14 mouse cellular contexts compared by ENCODE assay signal in the genomic region with DNA sequence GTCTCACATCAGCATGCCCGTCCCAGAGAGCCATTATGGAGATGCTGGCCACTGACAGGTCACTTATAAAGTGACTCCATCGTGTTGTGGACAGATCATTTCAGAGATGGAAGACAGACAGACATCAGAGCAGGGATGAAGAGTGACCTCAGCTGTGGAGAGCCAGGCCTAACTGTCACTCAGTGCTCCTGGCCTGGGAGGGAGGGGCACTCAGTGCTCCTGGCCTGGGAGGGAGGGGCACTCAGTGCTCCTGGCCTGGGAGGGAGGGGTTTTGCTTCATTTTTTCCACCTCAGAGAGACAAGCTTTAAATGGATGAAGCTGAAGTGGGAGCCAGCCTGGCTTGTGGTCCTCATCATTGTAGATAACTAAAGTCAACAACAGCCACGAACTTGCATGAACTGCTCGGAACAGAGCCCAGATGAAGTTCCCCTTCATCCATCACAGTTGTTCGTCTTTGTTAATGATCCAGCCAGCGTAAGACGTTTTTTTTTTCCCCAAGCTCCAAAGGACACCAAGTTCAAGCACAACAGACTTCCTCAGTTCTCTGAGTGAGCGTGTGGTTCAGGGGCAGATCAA.
DNase-seq lines count a peak whose midpoint lies in the region; ATAC-seq and TF ChIP-seq lines count a peak whose summit lies in the region.
"Had no signal": no experiment of that assay in that cellular context is flagged by ENCODE, and none has a peak within 500 bp of the region (broad histone marks: within the 10 kb centered on the region; RNA-seq: fewer than 3 reads in every experiment).

No protein-coding gene starts in this region.

- H3K9ac ChIP-seq in intestine, embryonic 14.5 days (ENCODE audit: low read length): no peak overlapping the region
- H3K9ac ChIP-seq in intestine, postnatal 0 days (ENCODE audit: low read depth, low read length): no peak overlapping the region
- H3K9ac ChIP-seq in intestine, embryonic 15.5 days: no peak overlapping the region
- no peak overlapping the region for H3K9ac ChIP-seq in liver, postnatal 0 days (replicated peaks)
- no peak overlapping the region for H3K9ac ChIP-seq in forebrain, embryonic 13.5 days
- H3K9ac ChIP-seq: limb, embryonic 15.5 days had no signal

- H3K4me1 ChIP-seq in intestine, embryonic 14.5 days (replicated peaks; ENCODE audit: control insufficient read depth, insufficient read depth, low read length): peaks cover 47% of the 10 kb centered on the region
- H3K4me1 ChIP-seq in intestine, postnatal 0 days (replicated peaks; ENCODE audit: control insufficient read depth, insufficient read depth, low read length): no peaks in the 10 kb centered on the region
- H3K4me1 ChIP-seq in intestine, embryonic 15.5 days (replicated peaks): peaks cover 39% of the 10 kb centered on the region
- no peaks in the 10 kb centered on the region for H3K4me1 ChIP-seq in liver, postnatal 0 days (ENCODE audit: insufficient read depth)
- H3K4me1 ChIP-seq in forebrain, embryonic 13.5 days: peaks cover 28% of the 10 kb centered on the region

- H3K4me3 ChIP-seq in intestine, embryonic 14.5 days (ENCODE audit: low read depth, low read length): no peak overlapping the region
- no peak overlapping the region for H3K4me3 ChIP-seq in intestine, postnatal 0 days (ENCODE audit: low read depth, low read length)
- H3K4me3 ChIP-seq in intestine, embryonic 15.5 days (replicated peaks): no peak overlapping the region
- no peak overlapping the region for H3K4me3 ChIP-seq in liver, postnatal 0 days (ENCODE audit: low read depth, low read length)
- no peak overlapping the region for H3K4me3 ChIP-seq in forebrain, embryonic 13.5 days
- H3K4me3 ChIP-seq: limb, embryonic 15.5 days had no signal

- no peak overlapping the region for H3K4me2 ChIP-seq in intestine, embryonic 14.5 days (ENCODE audit: low read length)
- H3K4me2 ChIP-seq in intestine, postnatal 0 days (replicated peaks; ENCODE audit: low read depth): no peak overlapping the region
- no peak overlapping the region for H3K4me2 ChIP-seq in intestine, embryonic 15.5 days (replicated peaks)
- no peak overlapping the region for H3K4me2 ChIP-seq in liver, postnatal 0 days (ENCODE audit: low read depth, low read length)
- no peak overlapping the region for H3K4me2 ChIP-seq in forebrain, embryonic 13.5 days
- H3K4me2 ChIP-seq: limb, embryonic 15.5 days had no signal

- no peak for DNase-seq in intestine, embryonic 14.5 days (ENCODE audit: low spot score)
- DNase-seq in heart, adult 11 months: peak; percentile 98
- no peak for DNase-seq in liver, postnatal 0 days
- DNase-seq in cerebellum, adult 18-20 months: no peak
- DNase-seq: B cell, adult 2 months; gastrocnemius, postnatal 36 days; layer of hippocampus, adult 9-11 months; retina, postnatal 1 day had no signal

- 22% methylated on average over 8 of the region's 8 CpGs for WGBS in intestine, embryonic 14.5 days
- 39% methylated on average over 8 of the region's 8 CpGs for whole genome bisulfite sequencing in intestine, postnatal 0 days
- 25% methylated on average over 8 of the region's 8 CpGs for WGBS in intestine, embryonic 15.5 days
- WGBS in liver, postnatal 0 days (ENCODE audit: insufficient replicate concordance): 54% methylated on average over 8 of the region's 8 CpGs
- WGBS in forebrain, embryonic 13.5 days: 52% methylated on average over 8 of the region's 8 CpGs

- H3K36me3 ChIP-seq in intestine, embryonic 14.5 days (ENCODE audit: control insufficient read depth, insufficient read depth, low read length): no peaks in the 10 kb centered on the region
- no peaks in the 10 kb centered on the region for H3K36me3 ChIP-seq in intestine, postnatal 0 days (ENCODE audit: control insufficient read depth, insufficient read depth)
- no peaks in the 10 kb centered on the region for H3K36me3 ChIP-seq in intestine, embryonic 15.5 days
- no peaks in the 10 kb centered on the region for H3K36me3 ChIP-seq in liver, postnatal 0 days (replicated peaks; ENCODE audit: insufficient read depth, low read length)
- no peaks in the 10 kb centered on the region for H3K36me3 ChIP-seq in forebrain, embryonic 13.5 days (ENCODE audit: poor library complexity, severe bottlenecking)
- H3K36me3 ChIP-seq: limb, embryonic 15.5 days had no signal

- H3K27me3 ChIP-seq in intestine, embryonic 14.5 days (replicated peaks; ENCODE audit: control insufficient read depth, insufficient read depth, low read length): no peaks in the 10 kb centered on the region
- no peaks in the 10 kb centered on the region for H3K27me3 ChIP-seq in intestine, postnatal 0 days (replicated peaks; ENCODE audit: control insufficient read depth, insufficient read depth, low read length)
- no peaks in the 10 kb centered on the region for H3K27me3 ChIP-seq in intestine, embryonic 15.5 days (replicated peaks)
- no peaks in the 10 kb centered on the region for H3K27me3 ChIP-seq in liver, postnatal 0 days (ENCODE audit: insufficient read depth, low read length)
- no peaks in the 10 kb centered on the region for H3K27me3 ChIP-seq in forebrain, embryonic 13.5 days
- H3K27me3 ChIP-seq: limb, embryonic 15.5 days; Patski had no signal

- H3K9me3 ChIP-seq in intestine, embryonic 14.5 days (ENCODE audit: control insufficient read depth, low read length): no peaks in the 10 kb centered on the region
- no peaks in the 10 kb centered on the region for H3K9me3 ChIP-seq in intestine, postnatal 0 days (ENCODE audit: control insufficient read depth)
- H3K9me3 ChIP-seq in intestine, embryonic 15.5 days: no peaks in the 10 kb centered on the region
- no peaks in the 10 kb centered on the region for H3K9me3 ChIP-seq in liver, postnatal 0 days (ENCODE audit: low read length)
- H3K9me3 ChIP-seq in forebrain, embryonic 13.5 days (replicated peaks): no peaks in the 10 kb centered on the region
- H3K9me3 ChIP-seq: limb, embryonic 15.5 days had no signal

- no peak for TF ChIP-seq CTCF in intestine, postnatal 0 days (IDR thresholded peaks at IDR 0.05; ENCODE audit: low read depth)
- no peak for TF ChIP-seq CTCF in liver, postnatal 0 days (IDR thresholded peaks at IDR 0.05; ENCODE audit: low read depth)

- H3K27ac ChIP-seq in intestine, embryonic 14.5 days (ENCODE audit: low read depth): peak overlapping the region; percentile 76; the same call in 1 of the 2 replicates
- H3K27ac ChIP-seq in intestine, postnatal 0 days (ENCODE audit: low read depth, low read length): no peak overlapping the region
- H3K27ac ChIP-seq in intestine, embryonic 15.5 days: peak overlapping the region; percentile 51
- H3K27ac ChIP-seq in liver, postnatal 0 days (ENCODE audit: low read depth): no peak overlapping the region
- no peak overlapping the region for H3K27ac ChIP-seq in forebrain, embryonic 13.5 days
- H3K27ac ChIP-seq: limb, embryonic 15.5 days had no signal

- TF ChIP-seq EP300 in liver, postnatal 0 days (IDR thresholded peaks at IDR 0.05; ENCODE audit: low read depth): peak; percentile 14; the same call in 1 of the 2 replicates

- no peak; the same call in 1 of the 2 replicates for ATAC-seq in intestine, embryonic 14.5 days (replicated peaks; ENCODE audit: low FRiP score, low TSS enrichment, low read depth)
- ATAC-seq in intestine, postnatal 0 days: no peak
- peak; percentile 50; the same call in 1 of the 2 replicates for ATAC-seq in intestine, embryonic 15.5 days
- no peak for ATAC-seq in liver, postnatal 0 days
- no peak for ATAC-seq in forebrain, embryonic 13.5 days
- no peak for ATAC-seq in erythroblast, adult 5-6 weeks (replicated peaks; ENCODE audit: low FRiP score, poor library complexity, severe bottlenecking)
- ATAC-seq: Patski had no signal

Comparison
In these comparisons a context has a peak if more than half of its experiments do, and no peak if none do; other contexts are left out.
1. H3K27ac ChIP-seq: peak in intestine, embryonic 14.5 days (single experiment) and intestine, embryonic 15.5 days (single experiment); none in intestine, postnatal 0 days (single experiment), liver, postnatal 0 days (single experiment) and forebrain, embryonic 13.5 days (single experiment).